Mouse (Mus musculus): ENCODE measurements around the gene Map7d2. TPM values are rescaled to one million over a fixed set of nuclear protein-coding genes. Genes with fewer than 3 reads are reported as not detected.

Gene Map7d2
- polyA plus RNA-seq, 1 experiment from 2014 or later = 1.4 TPM

- DNase-seq (ENCODE audit: low spot score) (no peak), ATAC-seq (ENCODE audit: low FRiP score, low TSS enrichment) (no peak)
- Histone ChIP-seq H3K4me3 (ENCODE audit: low read depth, low read length) (no peak overlapping the region), H3K36me3 (ENCODE audit: control insufficient read depth, insufficient read depth, low read length) (no peaks in the 10 kb centered on the region), H3K4me1 (replicated peaks; ENCODE audit: control insufficient read depth, insufficient read depth) (no peaks in the 10 kb centered on the region), H3K9ac (ENCODE audit: low read length) (no peak overlapping the region), H3K27me3 (ENCODE audit: control insufficient read depth, insufficient read depth, low read length) (no peaks in the 10 kb centered on the region), H3K27ac (replicated peaks) (no peak overlapping the region), H3K9me3 (ENCODE audit: control insufficient read depth, low read length) (no peaks in the 10 kb centered on the region), H3K4me2 (replicated peaks; ENCODE audit: low read depth) (no peak overlapping the region)
- 56% methylated on average over 19 of the region's 19 CpGs for WGBS
- TF ChIP-seq CTCF (IDR thresholded peaks at IDR 0.05; ENCODE audit: low read depth) = no peak
- no peak for TF ChIP-seq EP300 (optimal IDR thresholded peaks at IDR 0.05)
These were observed 94.1 kb downstream of the Map7d2 start for GRCm38 (mm10) chrX:159508331-159509036.

GRCm38 (mm10) chrX:159509042-159509441 is 94.7 kb downstream of the Map7d2 start:
- H3K36me3 ChIP-seq (ENCODE audit: control insufficient read depth, insufficient read depth, low read length) = no peaks in the 10 kb centered on the region
- H3K27me3 ChIP-seq (ENCODE audit: control insufficient read depth, insufficient read depth, low read length) = no peaks in the 10 kb centered on the region
- ATAC-seq (ENCODE audit: low FRiP score, low TSS enrichment) (no peak), DNase-seq (ENCODE audit: low spot score) (no peak)
- 65% methylated on average over 4 of the region's 4 CpGs for WGBS
- no peaks in the 10 kb centered on the region for H3K9me3 ChIP-seq (ENCODE audit: control insufficient read depth, low read length)
- H3K4me2 ChIP-seq (replicated peaks; ENCODE audit: low read depth) = no peak overlapping the region
- H3K4me1 ChIP-seq (replicated peaks; ENCODE audit: control insufficient read depth, insufficient read depth) = no peaks in the 10 kb centered on the region
- TF ChIP-seq EP300 (optimal IDR thresholded peaks at IDR 0.05) = no peak
- no peak for TF ChIP-seq CTCF (IDR thresholded peaks at IDR 0.05; ENCODE audit: low read depth)
- no peak overlapping the region for H3K4me3 ChIP-seq (ENCODE audit: low read depth, low read length)
- no peak overlapping the region for H3K9ac ChIP-seq (ENCODE audit: low read length)
- no peak overlapping the region for H3K27ac ChIP-seq (replicated peaks)

- Histone ChIP-seq H3K27me3 (ENCODE audit: control insufficient read depth, insufficient read depth, low read length) (no peaks in the 10 kb centered on the region), H3K4me2 (replicated peaks; ENCODE audit: low read depth) (no peak overlapping the region), H3K9me3 (ENCODE audit: control insufficient read depth, low read length) (no peaks in the 10 kb centered on the region), H3K27ac (replicated peaks) (no peak overlapping the region), H3K9ac (ENCODE audit: low read length) (no peak overlapping the region), H3K4me1 (replicated peaks; ENCODE audit: control insufficient read depth, insufficient read depth) (no peaks in the 10 kb centered on the region), H3K36me3 (ENCODE audit: control insufficient read depth, insufficient read depth, low read length) (no peaks in the 10 kb centered on the region), H3K4me3 (ENCODE audit: low read depth, low read length) (no peak overlapping the region)
- 76% methylated on average over 19 of the region's 19 CpGs for WGBS
- ATAC-seq (ENCODE audit: low FRiP score, low TSS enrichment) = no peak
- TF ChIP-seq EP300 (optimal IDR thresholded peaks at IDR 0.05) (no peak), CTCF (IDR thresholded peaks at IDR 0.05; ENCODE audit: low read depth) (no peak)
- no peak for DNase-seq (ENCODE audit: low spot score)
These were observed 95.7 kb downstream of the Map7d2 start for GRCm38 (mm10) chrX:159509847-159510715.

GRCm38 (mm10) chrX:159510716-159511051 is 96.3 kb downstream of the Map7d2 start:
- H3K9me3 ChIP-seq (ENCODE audit: control insufficient read depth, low read length) = no peaks in the 10 kb centered on the region
- H3K4me2 ChIP-seq (replicated peaks; ENCODE audit: low read depth) = no peak overlapping the region
- ATAC-seq (ENCODE audit: low FRiP score, low TSS enrichment) = no peak
- no peaks in the 10 kb centered on the region for H3K27me3 ChIP-seq (ENCODE audit: control insufficient read depth, insufficient read depth, low read length)
- H3K9ac ChIP-seq (ENCODE audit: low read length) = no peak overlapping the region
- no peaks in the 10 kb centered on the region for H3K36me3 ChIP-seq (ENCODE audit: control insufficient read depth, insufficient read depth, low read length)
- H3K4me3 ChIP-seq (ENCODE audit: low read depth, low read length) = no peak overlapping the region
- DNase-seq (ENCODE audit: low spot score) = no peak
- TF ChIP-seq CTCF (IDR thresholded peaks at IDR 0.05; ENCODE audit: low read depth) (no peak), EP300 (optimal IDR thresholded peaks at IDR 0.05) (no peak)
- 78% methylated on average over 9 of the region's 9 CpGs for WGBS
- H3K4me1 ChIP-seq (replicated peaks; ENCODE audit: control insufficient read depth, insufficient read depth) = no peaks in the 10 kb centered on the region
- no peak overlapping the region for H3K27ac ChIP-seq (replicated peaks)

GRCm38 (mm10) chrX:159515599-159515998 is 101.2 kb downstream of the Map7d2 start:
- no peak for TF ChIP-seq CTCF (IDR thresholded peaks at IDR 0.05; ENCODE audit: low read depth)
- TF ChIP-seq EP300 (optimal IDR thresholded peaks at IDR 0.05) = no peak
- no peaks in the 10 kb centered on the region for H3K27me3 ChIP-seq (ENCODE audit: control insufficient read depth, insufficient read depth, low read length)
- H3K9me3 ChIP-seq (ENCODE audit: control insufficient read depth, low read length) = no peaks in the 10 kb centered on the region
- ATAC-seq (ENCODE audit: low FRiP score, low TSS enrichment) (no peak), DNase-seq (ENCODE audit: low spot score) (no peak)
- H3K4me1 ChIP-seq (replicated peaks; ENCODE audit: control insufficient read depth, insufficient read depth) = no peaks in the 10 kb centered on the region
- H3K9ac ChIP-seq (ENCODE audit: low read length) = no peak overlapping the region
- H3K4me2 ChIP-seq (replicated peaks; ENCODE audit: low read depth) = no peak overlapping the region
- H3K27ac ChIP-seq (replicated peaks) = no peak overlapping the region
- no peak overlapping the region for H3K4me3 ChIP-seq (ENCODE audit: low read depth, low read length)
- no peaks in the 10 kb centered on the region for H3K36me3 ChIP-seq (ENCODE audit: control insufficient read depth, insufficient read depth, low read length)
- 94% methylated on average over 6 of the region's 6 CpGs for WGBS

GRCm38 (mm10) chrX:159521780-159522179 is 107.4 kb downstream of the Map7d2 start:
- TF ChIP-seq CTCF (IDR thresholded peaks at IDR 0.05; ENCODE audit: low read depth) (no peak), EP300 (optimal IDR thresholded peaks at IDR 0.05) (no peak)
- Histone ChIP-seq H3K36me3 (ENCODE audit: control insufficient read depth, insufficient read depth, low read length) (no peaks in the 10 kb centered on the region), H3K27ac (replicated peaks) (no peak overlapping the region), H3K4me3 (ENCODE audit: low read depth, low read length) (no peak overlapping the region), H3K9ac (ENCODE audit: low read length) (no peak overlapping the region), H3K4me2 (replicated peaks; ENCODE audit: low read depth) (no peak overlapping the region), H3K27me3 (ENCODE audit: control insufficient read depth, insufficient read depth, low read length) (no peaks in the 10 kb centered on the region), H3K4me1 (replicated peaks; ENCODE audit: control insufficient read depth, insufficient read depth) (no peaks in the 10 kb centered on the region), H3K9me3 (ENCODE audit: control insufficient read depth, low read length) (no peaks in the 10 kb centered on the region)
- 66% methylated on average over 3 of the region's 3 CpGs for WGBS
- ATAC-seq (ENCODE audit: low FRiP score, low TSS enrichment) = no peak
- DNase-seq (ENCODE audit: low spot score) = no peak

Data from stomach, postnatal 0 days (tissue).